Mouse (Mus musculus) limb, embryonic 11.5 days (tissue): ENCODE measurements around the gene Pnrc2. TPM values are rescaled to one million over a fixed set of nuclear protein-coding genes. Genes with fewer than 3 reads are reported as not detected.

ENCODE experiments used
- ATAC-seq: fragments of 200-750 bp; cut with Nextera tagmentation; 2 replicates; pipeline ENCODE4 v1.8.0; 2017; ENCODE audit warnings: low read depth; ENCODE audit not compliant: insufficient number of reproducible peaks, low FRiP score, low TSS enrichment
- DNase-seq: peaks from one replicate; pipeline ENCODE4 v3.0.0-alpha.2; 2015; ENCODE audit warnings: low spot score
- H3K27ac ChIP-seq: fragments of 300-500 bp; sonication (generic); replicated peaks from 2 replicates; pipeline ENCODE4 v1.5.1; 2014; ENCODE audit warnings: low read depth, mild to moderate bottlenecking, low read length
- H3K27me3 ChIP-seq: fragments of 300-500 bp; sonication (generic); 2 replicates; pipeline ENCODE4 v1.6.1; 2014; ENCODE audit warnings: mild to moderate bottlenecking, low read length, mixed read lengths; ENCODE audit not compliant: control insufficient read depth, insufficient read depth
- H3K36me3 ChIP-seq: fragments of 300-500 bp; sonication (generic); 2 replicates; pipeline ENCODE4 v1.6.1; 2014; ENCODE audit warnings: mild to moderate bottlenecking, low read length, moderate library complexity, mixed read lengths; ENCODE audit not compliant: control insufficient read depth, insufficient read depth
- H3K4me1 ChIP-seq: fragments of 300-500 bp; sonication (generic); 2 replicates; pipeline ENCODE4 v1.6.1; 2014; ENCODE audit warnings: low read length, mixed read lengths; ENCODE audit not compliant: control insufficient read depth, insufficient read depth
- H3K4me2 ChIP-seq: fragments of 300-500 bp; sonication (generic); 2 replicates; pipeline ENCODE4 v1.6.1; 2014; ENCODE audit warnings: low read depth, mild to moderate bottlenecking, moderate library complexity; ENCODE audit not compliant: severe bottlenecking
- H3K4me3 ChIP-seq: fragments of 300-500 bp; sonication (generic); 2 replicates; pipeline ENCODE4 v1.5.1; 2014; ENCODE audit warnings: low read depth, low read length
- H3K9ac ChIP-seq: fragments of 300-500 bp; sonication (generic); 2 replicates; pipeline ENCODE4 v1.6.1; 2014; ENCODE audit warnings: mild to moderate bottlenecking, low read length
- H3K9me3 ChIP-seq: fragments of 300-500 bp; sonication (generic); 2 replicates; pipeline ENCODE4 v1.6.1; 2016; ENCODE audit warnings: low read length; ENCODE audit not compliant: control insufficient read depth
- WGBS: fragments of 180-500 bp; shearing (Covaris S2); extraction: QIAGEN DNeasy Blood & Tissue Kit; methylation state at CpG from one replicate; pipeline ENCODE4 v1.1.7; 2014; 5-methylcytosine and 5-hydroxymethylcytosine counted together
- polyA plus RNA-seq: library from polyadenylated mRNA; unstranded; fragments of >200 nt; fragmentation: Nextera tagmentation; extraction: Ambion mirVana; gene quantifications from 2 replicates; pipeline ENCODE4 v1.2.1, GENCODE M21; 2014

The Pnrc2 gene
- polyA plus RNA-seq, 1 experiment from 2014 or later: 234 TPM

DNA sequence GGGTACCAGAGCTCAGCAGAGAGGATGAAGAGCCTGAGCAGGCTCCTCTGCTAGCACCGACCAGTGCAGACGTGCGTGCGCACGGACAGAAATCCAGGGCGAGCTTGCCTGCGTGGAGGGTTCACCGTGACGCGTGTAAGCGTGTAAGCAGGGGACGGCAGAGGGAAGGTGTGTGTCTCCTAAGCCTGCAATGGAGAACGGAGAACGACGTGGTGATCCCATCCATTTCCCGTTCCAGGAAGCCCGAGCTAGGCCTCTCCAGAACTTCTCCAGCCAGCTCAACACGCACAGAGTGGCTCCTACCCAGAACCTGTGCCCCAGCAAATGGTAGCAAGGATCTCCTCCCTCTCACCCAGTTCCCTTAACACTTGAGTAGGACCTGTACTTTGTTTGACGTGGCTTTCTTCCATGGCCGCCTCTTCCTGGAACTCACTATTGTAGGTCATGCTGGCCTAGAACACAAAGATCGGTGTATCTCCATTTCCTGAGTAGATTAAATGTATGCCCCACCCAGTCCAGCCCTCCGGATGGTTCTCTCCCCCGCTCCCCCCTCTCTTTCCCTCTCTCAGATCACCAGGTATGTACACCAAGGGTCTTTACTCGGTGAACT, 14.9 kb upstream of the Pnrc2 start:
- Histone ChIP-seq H3K27me3 (no peaks in the 10 kb centered on the region), H3K4me2 (no peak overlapping the region), H3K36me3 (no peaks in the 10 kb centered on the region), H3K9me3 (no peaks in the 10 kb centered on the region), H3K4me3 (no peak overlapping the region), H3K4me1 (peaks cover 5% of the 10 kb centered on the region; the same call in 1 of the 2 replicates), H3K27ac (no peak overlapping the region), H3K9ac (no peak overlapping the region)
- DNase-seq (no peak), ATAC-seq (no peak)
- WGBS: 90% methylated on average over 24 of the region's 24 CpGs

DNA sequence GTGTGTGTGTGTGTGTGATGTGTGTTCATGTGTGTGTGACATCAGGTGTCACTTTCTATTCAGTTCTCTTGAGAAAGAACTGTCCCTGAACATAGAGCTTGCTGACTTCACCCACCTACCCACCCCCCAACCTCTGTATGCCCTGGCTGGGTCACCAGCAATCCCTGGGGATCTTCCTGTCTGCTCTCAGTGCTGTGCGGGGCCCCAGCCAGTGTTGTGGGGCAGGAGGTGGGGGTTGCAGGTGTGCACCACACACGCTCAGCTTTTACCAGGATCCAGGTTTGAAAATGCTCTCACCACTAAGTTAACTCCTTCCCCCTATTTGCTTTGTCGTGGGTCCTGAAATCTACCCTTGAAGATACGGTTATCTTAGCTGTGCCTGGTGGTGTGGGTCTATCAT, 12.5 kb upstream of the Pnrc2 start:
- no peak for DNase-seq
- Histone ChIP-seq H3K4me3 (no peak overlapping the region), H3K27me3 (no peaks in the 10 kb centered on the region), H3K4me1 (0 out of 2 replicates have a peak, but pooled peaks cover 5% of the 10 kb centered on the region), H3K36me3 (no peaks in the 10 kb centered on the region), H3K27ac (no peak overlapping the region), H3K9me3 (no peaks in the 10 kb centered on the region), H3K4me2 (no peak overlapping the region), H3K9ac (no peak overlapping the region)
- WGBS: 88% methylated on average over 4 of the region's 4 CpGs
- ATAC-seq: no peak

DNA sequence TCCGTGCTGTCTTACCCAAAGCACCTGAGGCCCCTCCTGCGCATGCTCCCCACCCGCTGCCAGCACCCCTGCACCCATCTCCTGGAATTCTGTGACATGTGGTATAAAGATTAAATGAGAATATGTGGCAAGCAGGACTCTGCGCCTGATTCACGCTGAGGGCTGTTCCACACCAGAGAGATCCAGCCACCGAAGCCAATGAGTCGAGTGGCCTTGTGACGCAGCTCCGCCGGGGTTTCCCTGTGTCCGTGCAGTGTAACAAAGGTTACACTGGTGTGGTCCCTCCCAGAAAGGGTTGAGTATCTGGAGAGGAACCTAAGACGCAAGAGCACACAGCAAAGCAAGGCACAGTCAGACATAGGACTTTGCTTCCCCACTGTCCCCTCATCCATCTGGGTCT, 12.0 kb upstream of the Pnrc2 start:
- ATAC-seq: no peak
- Histone ChIP-seq H3K9me3 (no peaks in the 10 kb centered on the region), H3K9ac (no peak overlapping the region), H3K4me1 (0 out of 2 replicates have a peak, but pooled peaks cover 5% of the 10 kb centered on the region), H3K4me2 (no peak overlapping the region), H3K36me3 (no peaks in the 10 kb centered on the region), H3K27ac (no peak overlapping the region), H3K4me3 (no peak overlapping the region), H3K27me3 (no peaks in the 10 kb centered on the region)
- 90% methylated on average over 12 of the region's 12 CpGs for WGBS
- no peak for DNase-seq

DNA sequence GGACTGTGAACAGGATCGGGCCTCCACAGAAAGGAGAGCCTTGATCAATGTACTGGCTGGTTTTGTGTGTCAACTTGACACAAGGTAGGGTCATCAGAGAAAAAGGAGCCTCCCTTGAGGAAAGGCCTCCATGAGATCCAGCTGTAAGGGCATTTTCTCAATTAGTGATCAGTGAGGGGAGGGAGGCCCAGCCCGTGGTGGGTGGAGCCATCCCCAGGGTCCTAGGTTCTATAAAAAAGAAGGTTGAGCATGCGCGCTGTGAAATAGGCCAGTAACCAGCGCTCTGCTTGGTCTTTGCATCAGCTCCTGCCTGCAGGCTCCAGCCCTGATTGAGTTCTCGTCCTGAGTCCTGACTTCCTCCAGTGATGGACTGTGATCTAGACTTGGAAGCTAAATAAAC, 10.9 kb upstream of the Pnrc2 start:
- H3K4me1 ChIP-seq: 0 out of 2 replicates have a peak, but pooled peaks cover 5% of the 10 kb centered on the region
- 44% methylated on average over 6 of the region's 6 CpGs for WGBS
- peak; percentile 35 for DNase-seq

DNA sequence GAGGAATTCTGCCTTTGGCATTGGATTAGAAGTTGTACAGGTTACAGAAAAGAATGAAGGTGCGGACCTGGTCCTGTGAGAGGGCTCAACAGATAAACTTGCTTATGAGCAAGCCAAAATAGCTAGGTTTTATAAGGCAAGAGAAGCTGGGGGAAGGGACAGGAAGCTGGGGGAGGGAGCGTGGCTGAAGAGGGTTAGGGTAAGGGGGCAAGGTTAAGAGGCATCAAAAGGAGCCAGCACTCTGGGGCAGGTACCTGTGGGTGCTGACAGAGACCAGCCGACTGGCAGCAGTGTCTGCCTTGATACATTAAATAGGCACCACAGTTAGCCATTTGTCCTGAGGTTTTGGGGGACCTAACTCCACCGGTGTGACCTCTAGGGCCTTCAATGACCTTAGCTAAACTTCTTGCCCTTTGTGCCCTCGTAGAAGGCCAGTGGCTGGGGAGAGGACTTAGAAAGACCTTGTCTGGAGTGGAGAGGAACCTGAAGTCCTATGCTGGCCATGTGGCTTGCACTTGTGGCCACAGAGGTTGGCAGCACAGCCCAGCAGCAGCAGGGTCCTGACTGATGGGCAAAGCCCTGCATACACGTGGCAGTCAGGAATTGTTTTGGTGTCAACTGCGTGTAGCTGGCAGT, 10.3 kb upstream of the Pnrc2 start:
- Histone ChIP-seq H3K27me3 (no peaks in the 10 kb centered on the region), H3K36me3 (no peaks in the 10 kb centered on the region), H3K4me3 (no peak overlapping the region), H3K9ac (no peak overlapping the region), H3K9me3 (no peaks in the 10 kb centered on the region), H3K4me2 (no peak overlapping the region), H3K4me1 (0 out of 2 replicates have a peak, but pooled peaks cover 5% of the 10 kb centered on the region), H3K27ac (no peak overlapping the region)
- WGBS: 60% methylated on average over 7 of the region's 7 CpGs
- no peak for ATAC-seq
- no peak for DNase-seq

More for the DNA sequence above, 10.9 kb upstream of the Pnrc2 start:
- H3K4me2 ChIP-seq: no peak overlapping the region
- H3K9me3 ChIP-seq: no peaks in the 10 kb centered on the region
- ATAC-seq: no peak
- H3K27ac ChIP-seq: no peak overlapping the region
- no peaks in the 10 kb centered on the region for H3K36me3 ChIP-seq
- H3K4me3 ChIP-seq: no peak overlapping the region
- H3K9ac ChIP-seq: no peak overlapping the region
- no peaks in the 10 kb centered on the region for H3K27me3 ChIP-seq

DNA sequence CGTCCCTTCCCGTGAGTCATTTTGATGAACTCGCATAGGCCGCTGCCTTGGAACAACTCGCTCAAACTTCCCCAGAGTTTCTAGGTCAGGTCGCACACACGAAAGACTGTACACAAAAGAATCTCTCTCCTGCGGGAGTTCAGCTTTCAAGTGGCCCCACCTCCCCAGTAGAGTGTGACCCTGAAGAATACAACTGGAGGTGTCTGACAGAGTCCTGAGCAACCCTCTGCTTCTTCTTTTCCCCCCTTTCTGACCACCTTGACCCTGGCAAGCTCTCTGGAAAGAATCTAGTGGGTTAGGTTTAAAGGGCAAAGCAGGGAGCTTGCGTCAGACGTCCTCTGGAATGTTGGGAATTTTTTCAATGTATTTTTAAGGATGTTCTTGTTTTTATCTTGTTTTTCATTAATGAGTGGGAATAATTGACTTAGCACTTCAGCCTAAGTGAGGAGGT, 9.8 kb upstream of the Pnrc2 start:
- Histone ChIP-seq H3K9me3 (no peaks in the 10 kb centered on the region), H3K27me3 (no peaks in the 10 kb centered on the region), H3K4me2 (no peak overlapping the region), H3K4me1 (0 out of 2 replicates have a peak, but pooled peaks cover 5% of the 10 kb centered on the region), H3K4me3 (no peak overlapping the region), H3K9ac (no peak overlapping the region), H3K36me3 (no peaks in the 10 kb centered on the region), H3K27ac (no peak overlapping the region)
- no peak for ATAC-seq
- 68% methylated on average over 10 of the region's 10 CpGs for WGBS
- no peak for DNase-seq

DNA sequence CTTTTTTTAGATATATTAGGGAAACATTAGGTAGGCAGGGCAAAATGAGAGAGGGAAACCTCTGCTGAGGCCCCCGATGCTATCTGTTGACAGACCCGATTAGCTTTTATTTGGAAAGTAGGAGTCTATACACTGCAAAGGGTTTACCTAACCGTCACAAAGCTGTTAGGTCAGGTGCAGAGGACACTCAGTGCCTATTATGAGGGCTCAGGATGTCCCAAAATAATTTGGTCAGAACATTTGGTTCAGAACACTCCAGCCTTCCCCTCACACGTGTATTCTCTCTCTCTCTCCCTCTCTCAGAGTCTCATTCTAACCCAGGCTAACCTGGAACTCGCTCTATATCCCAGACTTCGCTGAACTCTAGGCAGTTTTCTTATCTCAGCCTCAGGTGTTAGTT, 8.4 kb upstream of the Pnrc2 start:
- H3K4me1 ChIP-seq: peaks cover 6% of the 10 kb centered on the region
- 79% methylated on average over 6 of the region's 6 CpGs for WGBS

DNA sequence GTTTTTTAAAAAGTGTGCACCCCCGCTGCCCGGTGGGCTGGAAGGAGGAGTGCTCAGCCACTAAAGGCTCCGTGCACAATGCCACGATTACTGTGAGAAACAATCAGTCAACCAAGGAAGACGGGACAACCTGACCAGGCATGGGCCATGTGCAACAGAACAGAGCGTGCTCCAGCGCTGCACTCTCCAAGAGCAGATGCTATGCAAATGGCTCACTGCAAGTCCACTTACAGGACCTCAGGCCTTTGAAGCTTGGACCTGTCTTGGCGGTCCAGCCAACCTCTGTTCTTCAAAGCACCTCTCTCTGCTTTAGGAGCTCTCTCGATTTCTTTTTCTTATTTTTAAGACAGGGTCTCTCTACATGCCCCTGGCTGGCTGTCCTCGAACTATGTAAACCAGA, 6.9 kb upstream of the Pnrc2 start:
- WGBS: 89% methylated on average over 10 of the region's 10 CpGs
- no peaks in the 10 kb centered on the region for H3K36me3 ChIP-seq
- H3K9ac ChIP-seq: no peak overlapping the region
- H3K4me1 ChIP-seq: peaks cover 20% of the 10 kb centered on the region
- H3K27ac ChIP-seq: no peak overlapping the region
- H3K4me3 ChIP-seq: no peak overlapping the region
- H3K9me3 ChIP-seq: no peaks in the 10 kb centered on the region
- no peaks in the 10 kb centered on the region for H3K27me3 ChIP-seq
- ATAC-seq: no peak
- H3K4me2 ChIP-seq: no peak overlapping the region
- DNase-seq: no peak

More for the DNA sequence above, 8.4 kb upstream of the Pnrc2 start:
- H3K27ac ChIP-seq: no peak overlapping the region
- ATAC-seq: no peak
- no peak overlapping the region for H3K4me2 ChIP-seq
- no peak for DNase-seq
- H3K27me3 ChIP-seq: no peaks in the 10 kb centered on the region
- H3K9me3 ChIP-seq: no peaks in the 10 kb centered on the region
- no peak overlapping the region for H3K9ac ChIP-seq
- no peak overlapping the region for H3K4me3 ChIP-seq
- H3K36me3 ChIP-seq: no peaks in the 10 kb centered on the region
